Mouse (Mus musculus) neural tube, embryonic 14.5 days (tissue): ENCODE measurements at regions not wholly inside any gene's neighbourhood (a gene's known extent, or its start where the extent isn't known, plus 50 kb on each side); places are given as distances from the start of the nearest gene placed in this dataset.

Source experiments
- ATAC-seq: fragments of 200-750 bp; cut with Nextera tagmentation; 2 replicates; pipeline ENCODE4 v1.8.0; 2017; ENCODE audit warnings: low read depth, mild to moderate bottlenecking, moderate TSS enrichment, moderate library complexity
- H3K27ac ChIP-seq: fragments of 300-500 bp; sonication (generic); 2 replicates; pipeline ENCODE4 v1.5.1; 2014; ENCODE audit warnings: low read depth, mild to moderate bottlenecking, control low read depth, low read length, moderate library complexity, mixed read lengths
- H3K27me3 ChIP-seq: fragments of 300-500 bp; sonication (generic); 2 replicates; pipeline ENCODE4 v1.6.1; 2014; ENCODE audit warnings: low read length; ENCODE audit not compliant: control insufficient read depth, insufficient read depth
- H3K36me3 ChIP-seq: fragments of 300-500 bp; sonication (generic); 2 replicates; pipeline ENCODE4 v1.6.1; 2014; ENCODE audit warnings: low read length, mixed read lengths; ENCODE audit not compliant: control insufficient read depth, insufficient read depth
- H3K4me1 ChIP-seq: fragments of 300-500 bp; sonication (generic); 2 replicates; pipeline ENCODE4 v1.6.1; 2014; ENCODE audit warnings: low read length; ENCODE audit not compliant: control insufficient read depth, insufficient read depth
- H3K4me2 ChIP-seq: fragments of 300-500 bp; sonication (generic); 2 replicates; pipeline ENCODE4 v1.6.1; 2014; ENCODE audit warnings: mild to moderate bottlenecking, low read depth, low read length, control low read depth
- H3K4me3 ChIP-seq: fragments of 300-500 bp; sonication (generic); 2 replicates; pipeline ENCODE4 v1.5.1; 2014; ENCODE audit warnings: low read depth, low read length, control low read depth, mixed read lengths
- H3K9ac ChIP-seq: fragments of 300-500 bp; sonication (generic); replicated peaks from 2 replicates; pipeline ENCODE4 v1.6.1; 2014; ENCODE audit warnings: low read depth, mild to moderate bottlenecking, control low read depth, low read length, mixed read lengths
- H3K9me3 ChIP-seq: fragments of 300-500 bp; sonication (generic); 2 replicates; pipeline ENCODE4 v1.6.1; 2016; ENCODE audit warnings: low read length; ENCODE audit not compliant: control insufficient read depth
- WGBS: fragments of 180-500 bp; shearing (Covaris S2); extraction: QIAGEN DNeasy Blood & Tissue Kit; methylation state at CpG from one replicate; pipeline ENCODE4 v1.1.7; 2014; 5-methylcytosine and 5-hydroxymethylcytosine counted together

- Histone ChIP-seq H3K4me3 (no peak overlapping the region), H3K4me2 (no peak overlapping the region), H3K9ac (no peak overlapping the region), H3K4me1 (no peaks in the 10 kb centered on the region), H3K9me3 (peaks cover 3% of the 10 kb centered on the region; the same call in 1 of the 2 replicates), H3K36me3 (no peaks in the 10 kb centered on the region), H3K27me3 (no peaks in the 10 kb centered on the region), H3K27ac (no peak overlapping the region)
- no peak for ATAC-seq
- WGBS, result 48% methylated on average over 3 of the region's 3 CpGs
Observed at GRCm38 (mm10) chr4:95105424-95105823, 53.4 kb upstream of the Jun start.

GRCm38 (mm10) chr4:95105926-95106622, 54.1 kb upstream of the Jun start:
- H3K4me2 ChIP-seq, result peak overlapping the region; percentile 9; the same call in 1 of the 2 replicates
- H3K27ac ChIP-seq, result no peak overlapping the region
- H3K4me3 ChIP-seq, result no peak overlapping the region
- H3K9ac ChIP-seq, result no peak overlapping the region
- peak; percentile 36; the same call in 1 of the 2 replicates for ATAC-seq
- H3K36me3 ChIP-seq, result no peaks in the 10 kb centered on the region
- WGBS, result 36% methylated on average over 16 of the region's 16 CpGs
- H3K4me1 ChIP-seq, result no peaks in the 10 kb centered on the region
- H3K27me3 ChIP-seq, result no peaks in the 10 kb centered on the region
- peaks cover 3% of the 10 kb centered on the region; the same call in 1 of the 2 replicates for H3K9me3 ChIP-seq

- Histone ChIP-seq H3K27me3 (no peaks in the 10 kb centered on the region), H3K9ac (no peak overlapping the region), H3K4me1 (no peaks in the 10 kb centered on the region), H3K4me2 (no peak overlapping the region), H3K9me3 (no peaks in the 10 kb centered on the region), H3K36me3 (no peaks in the 10 kb centered on the region), H3K4me3 (no peak overlapping the region), H3K27ac (no peak overlapping the region)
- WGBS, result 71% methylated on average over 10 of the region's 10 CpGs
- ATAC-seq, result no peak
Observed at GRCm38 (mm10) chr4:95106881-95107665, 55.1 kb upstream of the Jun start.

- no peaks in the 10 kb centered on the region for H3K4me1 ChIP-seq
- H3K9me3 ChIP-seq, result no peaks in the 10 kb centered on the region
- H3K27ac ChIP-seq, result no peak overlapping the region
- H3K9ac ChIP-seq, result no peak overlapping the region
- no peak overlapping the region for H3K4me3 ChIP-seq
- H3K4me2 ChIP-seq, result no peak overlapping the region
- ATAC-seq, result no peak
- no peaks in the 10 kb centered on the region for H3K27me3 ChIP-seq
- WGBS, result 47% methylated on average over 6 of the region's 6 CpGs
- H3K36me3 ChIP-seq, result no peaks in the 10 kb centered on the region
Observed at GRCm38 (mm10) chr4:95108811-95109210, 56.8 kb upstream of the Jun start.

GRCm38 (mm10) chr4:95110828-95111227, 58.8 kb upstream of the Jun start:
- no peak for ATAC-seq
- Histone ChIP-seq H3K4me2 (no peak overlapping the region), H3K36me3 (no peaks in the 10 kb centered on the region), H3K4me3 (no peak overlapping the region), H3K4me1 (no peaks in the 10 kb centered on the region), H3K27me3 (no peaks in the 10 kb centered on the region), H3K27ac (no peak overlapping the region), H3K9ac (no peak overlapping the region), H3K9me3 (no peaks in the 10 kb centered on the region)
- WGBS, result 95% methylated on average over 8 of the region's 8 CpGs

- ATAC-seq, result no peak
- H3K4me1 ChIP-seq, result no peaks in the 10 kb centered on the region
- no peak overlapping the region for H3K4me2 ChIP-seq
- H3K27ac ChIP-seq, result no peak overlapping the region
- no peak overlapping the region for H3K9ac ChIP-seq
- no peaks in the 10 kb centered on the region for H3K9me3 ChIP-seq
- no peaks in the 10 kb centered on the region for H3K27me3 ChIP-seq
- H3K36me3 ChIP-seq, result no peaks in the 10 kb centered on the region
- no peak overlapping the region for H3K4me3 ChIP-seq
- WGBS, result 47% methylated on average over 5 of the region's 5 CpGs
Observed at GRCm38 (mm10) chr4:95117158-95117681, 65.2 kb upstream of the Jun start.

DNA sequence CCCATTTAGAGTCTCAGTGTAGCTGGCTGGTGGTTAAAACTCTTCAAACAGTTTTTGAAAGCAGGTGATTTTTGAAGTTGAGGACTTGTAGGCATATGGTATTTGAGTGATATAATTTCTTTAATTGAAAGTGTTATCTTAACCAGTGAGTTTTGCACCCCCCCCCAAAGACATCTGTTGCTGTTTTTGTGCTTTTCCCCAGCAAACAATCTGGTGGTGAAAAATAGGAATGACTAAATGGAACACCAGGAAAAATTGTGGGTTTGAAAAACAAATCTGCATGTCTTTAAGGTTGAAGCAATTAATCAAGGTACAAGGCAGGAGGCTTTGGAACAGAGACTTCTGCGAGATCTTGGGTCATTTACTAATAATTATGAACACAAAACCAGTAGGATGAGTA, 68.9 kb upstream of the Jun start:
- H3K4me3 ChIP-seq, result no peak overlapping the region
- H3K4me2 ChIP-seq, result no peak overlapping the region
- H3K36me3 ChIP-seq, result no peaks in the 10 kb centered on the region
- H3K9ac ChIP-seq, result no peak overlapping the region
- 90% methylated on average over 1 of the region's 1 CpGs for WGBS
- H3K9me3 ChIP-seq, result no peaks in the 10 kb centered on the region
- H3K27me3 ChIP-seq, result no peaks in the 10 kb centered on the region
- no peak overlapping the region for H3K27ac ChIP-seq
- H3K4me1 ChIP-seq, result no peaks in the 10 kb centered on the region
- no peak for ATAC-seq

GRCm38 (mm10) chr4:95125346-95125745, 73.3 kb upstream of the Jun start:
- no peak for ATAC-seq
- Histone ChIP-seq H3K27ac (no peak overlapping the region), H3K4me2 (no peak overlapping the region), H3K27me3 (no peaks in the 10 kb centered on the region), H3K4me3 (no peak overlapping the region), H3K36me3 (no peaks in the 10 kb centered on the region), H3K4me1 (no peaks in the 10 kb centered on the region), H3K9ac (no peak overlapping the region), H3K9me3 (no peaks in the 10 kb centered on the region)
- 73% methylated on average over 1 of the region's 1 CpGs for WGBS

- WGBS, result 63% methylated on average over 2 of the region's 2 CpGs
- Histone ChIP-seq H3K4me2 (no peak overlapping the region), H3K27ac (no peak overlapping the region), H3K4me3 (no peak overlapping the region), H3K9ac (no peak overlapping the region), H3K27me3 (no peaks in the 10 kb centered on the region), H3K36me3 (no peaks in the 10 kb centered on the region), H3K4me1 (no peaks in the 10 kb centered on the region), H3K9me3 (no peaks in the 10 kb centered on the region)
- no peak for ATAC-seq
Observed at GRCm38 (mm10) chr4:95127970-95128369, 75.9 kb upstream of the Jun start.
